Mouse (Mus musculus): Measurements from ENCODE around the gene Ccr9.

DNA sequence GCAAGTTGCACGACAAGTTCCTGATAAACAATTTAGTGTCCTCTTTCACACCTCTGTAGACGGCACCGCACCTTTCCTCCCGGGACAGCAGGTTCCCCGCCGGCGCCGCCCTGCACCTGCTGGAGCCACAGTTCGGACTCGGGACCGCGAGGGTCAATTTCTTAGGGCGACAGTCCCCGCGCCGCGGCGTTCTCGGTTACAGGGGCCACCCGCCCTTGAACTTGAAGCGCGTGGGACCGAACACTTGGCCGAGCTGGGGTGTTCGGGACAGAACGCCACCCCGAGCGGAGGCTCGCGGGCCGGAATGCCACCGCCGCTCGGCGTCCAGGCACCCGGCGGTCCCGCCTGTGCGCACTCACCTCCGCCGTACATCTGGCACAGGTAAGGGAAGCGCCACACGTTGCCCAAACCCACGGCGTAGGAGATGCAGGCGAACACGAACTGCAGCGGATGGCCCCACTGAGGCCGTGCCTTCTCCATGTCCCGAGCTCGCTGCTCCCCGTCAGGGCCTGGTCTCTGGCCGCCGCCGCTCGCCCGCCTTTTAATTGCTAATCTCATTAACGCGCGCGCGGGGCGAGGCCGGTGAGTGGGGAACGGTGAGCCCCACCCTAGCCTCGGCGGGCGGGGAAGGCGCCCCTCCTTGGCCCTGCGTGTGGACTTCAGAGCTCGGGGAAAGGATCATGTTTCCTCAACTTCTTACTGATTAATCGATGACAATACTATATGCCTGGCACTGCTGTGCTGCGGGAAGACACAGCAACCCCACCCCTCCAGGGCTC is at the start of gene Ccr9, which contains the start of gene Slc6a20a:
- no peak for TF ChIP-seq CTCF (IDR thresholded peaks at IDR 0.05; ENCODE audit: low read depth)
- TF ChIP-seq EP300 (IDR thresholded peaks at IDR 0.05; ENCODE audit: low read depth): no peak
